Mouse (Mus musculus) 3134 (cell line): ENCODE results near the gene Vrk3.
"Not testable (repeated sequence)": the region's sequence is repeated elsewhere in the genome, so short reads cannot be mapped to it uniquely, and the experiment has no call there.

Experiments
- DNase-seq: peaks from one replicate; pipeline ENCODE4 v3.0.0-alpha.2; 2011; ENCODE audit warnings: low spot score; ENCODE audit not compliant: insufficient read length; ENCODE audit errors: extremely low read depth

Gene Vrk3

DNA sequence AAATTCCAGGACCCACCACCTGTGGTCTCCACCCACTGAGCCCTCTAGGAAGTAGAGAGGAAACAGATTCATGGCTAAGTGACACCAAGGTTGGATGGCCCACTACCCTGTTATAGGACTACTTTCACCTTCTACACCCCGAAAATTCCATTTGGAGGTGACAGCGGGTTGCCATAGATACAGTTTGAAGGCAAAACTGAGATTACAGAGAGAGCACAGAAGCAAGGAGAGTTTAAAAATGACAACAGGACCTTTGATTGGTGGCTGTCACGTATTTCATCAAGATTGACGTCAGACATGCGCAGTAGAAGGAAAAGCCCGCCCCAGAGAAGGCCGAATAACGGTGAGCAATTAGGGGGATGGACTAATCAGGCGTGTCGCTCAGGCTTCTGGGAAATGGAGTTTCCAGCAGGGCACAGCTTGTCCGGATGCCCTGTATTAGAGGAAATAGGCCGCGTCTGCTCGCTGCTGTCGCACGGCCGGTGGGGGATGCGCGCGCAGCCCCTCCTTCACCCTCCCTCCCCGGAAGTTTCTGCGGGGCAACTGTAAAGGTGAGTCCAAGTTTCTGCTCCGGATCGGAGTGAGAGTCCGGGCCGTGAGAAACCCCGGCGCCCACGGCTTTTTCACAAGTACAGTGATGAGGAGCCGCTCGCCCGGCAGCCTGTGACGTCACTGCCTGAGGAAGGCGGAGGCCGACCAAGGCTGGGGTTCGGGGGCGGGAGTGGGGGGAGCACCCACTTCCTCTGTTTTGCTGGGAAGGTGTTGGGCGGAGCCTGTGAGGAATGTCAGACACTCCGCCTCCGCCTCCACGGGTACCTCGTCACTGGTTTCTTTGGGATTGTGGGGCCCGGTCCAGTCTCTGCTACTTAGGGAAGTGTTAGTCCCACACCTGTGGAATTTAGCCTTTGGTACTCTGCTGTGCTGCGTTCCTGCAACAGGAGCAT lies at the start of gene Vrk3:
Vrk3 (plus strand) TSS at position 313 of the 944 bp plus-strand sequence.
- DNase-seq: peak; percentile 98

DNA sequence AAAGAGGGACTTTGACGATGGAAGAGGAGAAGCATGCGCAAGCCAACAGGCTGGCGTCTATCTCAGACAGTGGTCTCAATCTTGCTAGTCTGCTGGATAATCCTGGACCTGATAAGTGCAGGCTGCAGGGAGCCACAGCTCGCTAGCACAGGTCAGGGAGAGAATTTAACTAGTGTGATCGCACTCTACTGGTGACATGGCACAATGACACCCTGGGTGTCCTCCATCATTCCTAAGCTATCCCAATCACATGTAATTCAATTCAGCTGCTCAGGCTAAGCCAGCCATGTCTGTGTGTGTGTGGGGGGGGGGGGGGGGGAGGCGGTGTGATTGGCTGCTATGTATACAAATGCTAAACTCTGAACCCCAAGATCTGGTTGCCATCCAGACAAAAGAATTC lies 46.3 kb upstream of the Vrk3 start:
- DNase-seq: no peak

DNA sequence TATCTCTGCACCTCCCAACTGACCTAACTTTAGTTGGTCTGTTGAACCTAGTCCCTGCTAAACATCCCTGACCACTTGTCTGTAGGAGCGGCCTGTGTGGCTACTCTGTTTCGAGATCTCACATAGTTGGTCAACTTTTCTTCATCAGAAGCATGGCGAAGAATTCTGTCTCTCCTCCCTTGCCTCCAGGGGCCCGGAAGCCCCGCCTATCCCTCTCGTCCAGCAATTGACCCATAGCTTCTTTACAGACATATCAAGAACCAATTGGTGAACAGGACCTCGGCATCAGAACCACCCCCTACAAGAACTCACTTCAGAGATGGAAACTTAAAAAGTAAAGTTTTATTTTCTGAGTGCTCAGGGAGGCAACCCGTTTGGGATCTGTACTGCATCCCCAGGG lies 45.2 kb upstream of the Vrk3 start:
- DNase-seq: no peak

DNA sequence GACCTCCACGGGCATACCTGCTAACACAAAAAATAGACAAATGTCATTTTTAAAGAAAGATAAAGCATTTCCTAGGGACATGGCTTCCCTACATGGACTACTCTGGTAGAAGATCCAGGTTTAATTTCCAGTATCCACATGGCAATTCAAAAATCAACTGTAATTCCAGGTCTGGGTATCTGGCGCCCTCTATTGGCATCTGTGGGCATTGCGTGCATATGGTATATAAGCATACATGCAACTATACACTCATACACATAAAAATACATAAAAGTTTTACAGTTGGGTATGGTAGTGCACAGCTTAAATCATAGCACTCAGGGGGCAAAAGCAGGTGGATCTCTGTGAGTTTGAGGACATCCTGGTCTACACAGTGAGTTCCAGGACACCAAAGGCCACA lies 43.9 kb upstream of the Vrk3 start:
- no peak for DNase-seq

DNA sequence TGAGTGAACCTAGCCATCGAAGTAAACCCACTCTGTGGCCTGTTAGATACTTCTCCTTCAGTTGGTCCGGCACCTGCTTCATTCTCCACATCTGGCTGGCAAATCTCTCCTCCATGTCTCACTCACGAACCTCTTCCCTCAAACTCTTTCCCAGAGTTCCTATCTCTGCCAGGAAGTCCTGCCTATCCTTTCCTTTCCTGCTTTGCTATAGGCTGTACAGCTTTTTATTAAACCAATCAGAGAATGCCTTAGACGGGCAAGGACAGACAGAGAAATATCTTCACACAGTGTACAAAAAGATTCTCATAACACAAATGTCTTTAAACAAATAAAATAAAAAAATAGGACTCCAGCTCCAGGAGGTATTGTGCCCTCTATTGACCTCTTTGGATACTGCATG lies 43.1 kb upstream of the Vrk3 start:
- no peak for DNase-seq

DNA sequence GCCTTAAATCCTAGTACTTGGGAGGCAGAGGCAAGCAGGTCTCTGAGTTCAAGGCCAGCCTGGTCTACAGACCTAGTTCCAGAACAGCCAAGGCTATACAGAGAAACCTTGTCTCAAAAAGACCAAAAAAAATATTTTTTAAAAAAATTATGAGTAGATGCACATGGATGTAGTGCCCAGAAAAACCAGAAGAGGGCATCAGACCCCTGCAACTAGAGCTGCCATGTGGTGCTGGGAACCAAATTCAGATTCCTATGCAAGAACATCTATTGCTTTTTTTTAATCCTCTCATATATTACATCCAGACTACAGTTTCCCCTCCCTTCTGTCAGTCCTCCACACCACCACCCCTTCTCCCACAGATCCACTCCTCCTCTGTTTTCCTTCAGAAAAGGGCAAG lies 41.9 kb upstream of the Vrk3 start:
- no peak for DNase-seq

DNA sequence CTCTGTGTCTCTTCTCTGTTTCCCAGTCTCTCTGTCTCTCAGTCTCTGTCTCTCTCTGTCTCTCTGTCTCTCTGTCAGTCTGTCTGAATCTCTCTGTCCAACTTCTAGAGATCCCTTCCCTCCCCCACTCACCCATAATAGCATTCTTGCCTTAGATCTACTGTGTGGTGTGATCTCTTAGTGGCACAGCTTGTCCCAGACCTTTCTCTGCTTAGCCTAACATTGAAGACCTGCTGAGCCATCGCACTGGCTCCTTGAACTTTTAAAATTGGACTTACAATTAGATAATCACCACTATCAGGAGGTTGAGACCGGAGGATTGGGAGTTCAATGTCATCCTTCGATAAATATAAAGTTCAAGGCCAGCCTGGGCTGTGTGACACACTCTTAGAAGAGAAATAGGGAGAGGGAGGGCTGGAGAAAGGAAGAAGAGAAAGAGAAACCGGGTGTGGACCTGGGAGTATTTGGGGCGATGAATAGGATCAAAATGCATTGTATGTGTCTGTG lies 41.0 kb upstream of the Vrk3 start:
- DNase-seq: no peak

DNA sequence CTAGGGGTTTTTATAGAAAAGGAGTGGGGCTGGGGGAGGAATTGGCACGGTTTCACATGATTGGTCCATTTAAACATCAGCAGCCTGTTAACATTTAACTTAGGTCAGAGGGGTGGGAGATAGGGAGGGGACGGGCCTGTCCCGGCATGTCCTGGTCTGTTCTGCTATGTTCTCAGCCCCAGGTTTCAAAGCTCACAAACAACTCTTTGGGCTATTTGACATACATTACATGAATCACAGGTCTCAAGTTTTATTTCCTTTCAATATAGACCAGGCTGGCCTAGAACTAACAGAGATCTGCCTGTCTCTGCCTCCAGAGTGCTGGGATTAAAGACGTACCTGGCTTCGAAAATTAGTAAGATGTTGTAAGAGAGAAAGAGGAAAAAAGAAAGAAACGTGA lies 40.1 kb upstream of the Vrk3 start:
- not testable (repeated sequence) for DNase-seq

DNA sequence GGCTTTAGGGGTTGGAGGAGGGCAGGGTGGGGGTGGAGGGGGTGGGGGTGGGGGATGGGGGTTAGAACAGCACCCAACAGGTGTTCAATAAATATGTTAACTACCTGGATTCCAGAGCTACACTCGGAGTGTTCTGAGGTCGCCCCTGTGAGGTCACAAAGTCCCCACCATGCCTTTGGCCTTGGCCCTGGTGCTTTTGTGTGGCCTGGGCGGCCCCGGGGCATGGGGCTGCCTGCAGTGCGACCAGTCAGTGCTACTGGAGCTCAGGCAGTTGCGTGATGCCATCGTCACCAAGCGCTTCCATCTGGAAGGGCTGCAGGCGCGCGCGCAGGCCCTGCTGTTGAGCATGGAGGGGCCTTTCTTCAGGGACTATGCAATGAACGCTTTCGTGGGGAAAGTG lies 39.6 kb upstream of the Vrk3 start, which contains the start of gene Izumo2:
Izumo2 (plus strand) TSS at position 169 of the 400 bp plus-strand sequence.
- no peak for DNase-seq

DNA sequence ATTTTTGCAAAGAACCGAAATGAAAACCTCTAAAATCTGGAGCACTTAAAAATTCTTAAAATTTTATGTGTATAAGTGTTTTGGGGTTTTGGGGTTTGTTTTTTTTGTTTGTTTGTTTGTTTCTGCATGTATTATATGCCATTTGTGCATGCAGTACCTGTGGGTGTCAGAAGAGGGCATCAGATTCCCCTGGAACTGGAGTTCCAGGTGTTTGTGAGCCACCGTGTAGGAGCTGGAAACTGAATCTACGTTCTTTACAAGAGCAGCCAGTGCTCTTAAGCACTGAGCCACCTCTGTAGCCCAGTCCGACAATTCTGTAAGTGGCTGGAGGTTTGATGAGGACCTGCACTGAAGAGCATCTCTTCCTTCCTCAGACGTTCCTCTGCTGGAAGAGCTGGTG lies 38.3 kb upstream of the Vrk3 start:
- DNase-seq: no peak

DNA sequence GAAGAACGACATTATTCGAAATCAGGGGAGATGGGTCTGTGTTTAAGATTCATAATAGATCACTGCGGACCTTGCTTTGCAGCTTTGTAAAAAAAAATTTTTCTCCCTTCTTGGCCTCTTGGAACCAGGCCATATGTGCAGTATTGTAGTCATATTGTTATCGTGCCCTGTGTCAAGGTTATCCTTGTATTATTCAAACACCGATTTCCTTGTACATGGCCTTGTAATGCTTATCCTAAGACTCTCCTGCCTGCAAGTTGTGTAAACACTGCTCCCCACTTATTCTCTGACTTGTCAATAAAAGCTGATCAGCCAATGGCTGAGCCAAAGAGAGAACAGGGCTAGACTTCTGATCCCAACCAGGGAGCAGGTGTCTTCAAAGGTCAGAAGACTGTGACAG lies 26.2 kb upstream of the Vrk3 start:
- DNase-seq: no peak

DNA sequence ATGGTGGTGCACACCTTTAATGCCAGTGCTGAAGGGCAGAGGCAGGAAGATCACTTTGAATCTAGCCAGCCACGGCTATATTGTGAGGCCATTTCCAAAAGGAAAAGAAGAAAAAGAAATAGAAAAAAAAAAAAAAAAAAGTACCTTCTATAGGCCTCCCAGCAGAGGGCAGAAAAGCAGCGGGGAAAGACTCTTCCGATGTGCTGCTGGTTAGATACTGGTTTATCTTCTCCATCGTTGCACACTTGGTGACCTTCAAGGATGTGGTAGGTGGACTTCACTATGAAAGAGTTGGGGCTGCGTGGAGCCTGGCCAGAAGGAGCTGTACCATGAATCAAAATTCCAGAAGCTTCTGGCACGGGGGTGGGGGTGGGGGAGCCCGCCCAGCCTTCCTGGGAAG lies 23.9 kb upstream of the Vrk3 start:
- DNase-seq: no peak

DNA sequence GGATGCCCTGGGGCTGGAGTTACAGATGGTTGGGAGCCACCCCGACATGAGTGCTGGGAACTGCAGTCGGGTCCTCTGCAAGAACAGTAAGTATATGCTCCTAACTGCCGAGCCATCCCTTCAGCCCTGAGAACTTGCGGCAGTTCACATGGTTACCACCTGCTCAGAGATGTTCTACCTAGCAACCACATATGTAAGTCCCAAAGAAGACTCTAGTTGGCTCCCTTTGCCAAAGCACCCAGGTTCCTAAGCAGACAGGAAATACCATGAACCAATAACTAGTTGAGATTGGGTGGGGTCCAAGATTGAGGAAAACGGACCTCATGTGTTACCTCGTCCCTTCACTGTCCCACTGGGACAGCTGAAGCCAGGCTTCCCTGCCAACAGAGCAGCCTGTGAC lies 21.9 kb upstream of the Vrk3 start:
- no peak for DNase-seq

DNA sequence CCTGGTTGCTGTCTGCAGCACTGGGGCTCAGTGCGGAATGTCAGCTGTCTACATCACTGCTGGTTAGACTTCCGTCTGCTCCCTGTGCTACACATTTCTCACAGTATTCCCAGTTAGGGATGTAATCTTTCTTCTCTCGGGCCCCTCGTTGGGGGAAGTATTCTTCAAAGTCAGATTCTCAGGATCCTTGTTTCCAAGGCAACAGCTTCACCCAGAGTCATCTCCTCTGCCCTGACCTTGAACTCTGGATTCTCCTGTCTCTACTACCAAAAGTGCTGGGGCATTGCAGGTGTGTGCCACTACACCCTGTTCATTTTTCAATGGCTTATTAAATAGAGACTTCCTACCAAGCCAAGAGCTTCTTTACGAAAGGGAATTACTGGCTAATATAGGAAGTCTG lies 21.1 kb upstream of the Vrk3 start:
- no peak for DNase-seq

DNA sequence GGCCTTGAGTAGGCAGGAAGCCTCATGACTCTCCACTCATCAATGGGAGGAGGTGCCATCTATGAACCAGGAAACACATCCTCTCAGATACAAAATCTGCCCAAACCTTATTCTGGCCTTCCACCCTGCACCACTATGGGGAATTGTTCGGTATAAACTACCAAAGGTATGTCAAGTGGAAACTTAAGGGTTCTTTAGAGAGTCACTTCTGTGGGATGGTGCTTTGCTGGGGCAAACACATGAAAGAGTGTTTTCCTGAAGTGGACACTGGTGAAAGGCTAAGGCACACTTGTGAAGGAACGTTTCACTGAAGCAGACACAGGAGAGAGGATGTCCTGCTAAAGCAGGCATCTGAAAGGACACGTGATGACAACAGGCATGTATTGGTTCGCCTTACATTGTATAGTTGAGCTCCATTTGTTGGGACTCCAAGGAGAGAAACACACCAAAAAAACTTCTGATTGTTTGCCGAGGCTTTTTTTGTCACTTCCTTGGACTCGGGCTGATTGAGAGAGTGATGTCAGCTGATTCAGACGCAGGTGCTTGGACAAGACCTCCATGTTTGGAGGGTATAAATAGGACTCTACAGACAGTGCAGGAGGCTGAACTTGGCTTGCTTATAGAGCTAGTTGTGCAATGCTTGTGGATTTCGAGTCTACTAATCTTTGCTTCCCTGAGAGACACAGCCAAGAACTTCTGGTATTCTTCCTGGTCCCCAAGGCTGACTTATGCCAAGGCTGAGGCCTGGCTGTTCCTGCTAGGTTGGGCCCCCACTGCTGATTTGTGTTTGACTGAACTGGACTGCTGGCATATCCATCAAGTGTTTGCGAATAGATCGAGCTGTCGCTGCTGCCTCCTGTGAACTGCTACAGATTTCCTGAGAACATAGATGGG lies 19.9 kb upstream of the Vrk3 start:
- no peak for DNase-seq

DNA sequence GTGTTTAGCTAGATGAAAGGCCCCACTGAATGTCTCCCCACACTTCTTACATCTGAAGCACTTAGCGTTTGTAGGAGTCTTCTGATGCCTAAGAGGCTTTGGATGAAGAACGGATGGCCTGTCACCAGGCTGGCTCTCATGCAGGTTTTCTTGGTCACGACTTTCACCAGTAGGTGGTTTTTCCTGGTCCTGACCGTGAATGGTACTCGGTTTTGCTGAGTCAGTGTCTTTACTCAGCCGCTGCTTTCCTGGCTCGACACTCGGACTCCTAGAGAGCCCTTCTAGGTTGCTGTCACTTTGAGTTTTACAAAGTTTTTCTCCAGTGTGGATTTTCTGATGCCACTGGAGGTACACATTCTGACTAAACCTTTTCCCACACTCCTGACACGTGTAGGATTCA lies 14.5 kb upstream of the Vrk3 start:
- no peak for DNase-seq

DNA sequence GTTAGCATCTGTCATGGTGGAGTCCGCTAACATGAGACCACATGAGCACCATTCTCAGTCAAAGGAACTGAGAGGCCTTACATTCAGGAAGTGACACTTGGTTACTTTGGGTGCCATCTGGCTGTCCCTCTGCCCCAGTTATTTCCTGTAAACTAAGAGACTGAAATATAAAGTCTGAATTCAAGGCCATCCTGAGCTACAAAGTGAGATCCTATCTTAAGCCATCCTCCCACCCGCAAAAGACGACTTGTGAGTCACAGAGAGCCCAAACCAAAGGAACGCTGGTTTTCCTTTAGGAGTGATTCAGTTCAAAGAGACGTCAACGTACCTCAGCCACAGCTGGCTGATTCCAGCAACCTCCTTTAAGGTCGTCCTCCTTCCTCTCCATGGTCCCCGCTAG lies 6.9 kb upstream of the Vrk3 start:
- no peak for DNase-seq

DNA sequence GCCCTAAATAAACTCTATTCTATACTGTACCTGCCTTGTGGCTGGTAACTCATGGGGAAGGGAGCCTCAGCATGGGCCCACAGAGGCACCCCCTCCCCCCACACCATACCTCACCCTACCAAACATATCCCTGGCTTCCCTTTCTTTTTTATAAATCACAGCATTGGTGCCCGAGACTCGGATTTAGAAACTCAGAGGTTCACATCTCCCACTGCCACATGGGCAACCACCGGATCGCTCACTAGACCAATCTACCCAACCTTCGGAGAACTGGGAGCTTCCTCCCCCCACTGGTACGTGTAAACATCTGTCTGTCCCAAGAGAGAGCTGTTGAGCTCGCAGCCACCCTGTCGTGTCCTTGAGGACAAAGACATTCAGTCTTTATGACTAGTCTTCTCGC lies 3.9 kb upstream of the Vrk3 start:
- DNase-seq: no peak

DNA sequence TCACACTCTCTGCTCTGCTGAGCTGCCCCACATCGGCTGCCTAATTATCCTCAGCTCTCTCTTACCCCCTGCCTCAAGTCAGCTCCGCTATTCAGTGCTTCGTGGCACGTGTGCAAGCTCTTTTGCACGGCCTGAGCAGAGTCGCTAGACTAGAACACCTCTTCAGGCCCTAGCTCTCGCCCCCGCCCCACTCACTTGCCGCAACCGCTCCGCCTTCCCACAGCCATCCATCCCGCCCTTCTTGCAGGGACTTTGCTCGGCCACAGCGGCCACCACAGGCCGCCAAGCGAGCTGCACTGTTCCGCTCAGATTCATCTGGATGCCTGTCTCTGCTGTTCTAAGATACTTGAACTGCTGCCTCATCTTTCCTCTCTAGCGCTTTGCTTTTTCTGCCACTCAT lies 3.1 kb upstream of the Vrk3 start:
- DNase-seq: peak; percentile 83

DNA sequence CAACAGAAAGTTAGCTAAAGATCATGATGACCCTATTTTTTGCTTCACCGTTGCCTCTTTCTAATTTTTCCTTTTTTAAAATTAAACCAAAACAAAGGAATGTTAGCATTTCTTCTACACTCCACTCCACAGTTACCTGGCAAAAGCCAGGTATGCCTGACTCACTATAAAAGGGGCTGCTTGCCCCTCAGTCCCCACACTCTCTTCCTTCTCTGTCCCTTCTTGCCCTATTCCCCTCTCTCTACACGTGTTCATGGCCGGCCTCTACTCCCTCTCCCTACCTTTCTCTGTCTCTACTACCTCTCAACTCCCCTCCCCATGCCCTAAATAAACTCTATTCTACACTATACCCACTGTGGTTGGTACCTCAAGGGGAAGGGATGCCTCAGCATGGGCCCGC lies 1.1 kb upstream of the Vrk3 start:
- DNase-seq: no peak

DNA sequence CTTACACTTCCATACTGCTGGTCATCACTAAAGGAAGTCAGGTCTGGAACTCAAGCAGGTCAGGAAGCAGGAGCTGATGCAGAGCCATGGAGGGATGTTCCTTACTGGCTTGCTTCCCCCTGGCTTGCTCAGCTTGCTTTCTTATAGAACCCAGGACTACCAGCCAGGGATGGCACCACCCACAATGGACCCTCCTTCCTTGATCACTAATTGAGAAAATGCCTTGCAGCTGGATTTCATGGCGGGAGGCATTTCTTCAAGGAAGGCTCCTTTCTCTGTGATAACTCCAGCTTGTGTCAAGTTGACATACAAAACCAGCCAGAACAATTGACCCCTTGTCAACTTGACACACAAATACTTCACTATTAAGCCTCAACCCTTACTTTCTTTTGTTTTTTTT lies 2.7 kb downstream of the Vrk3 start, which contains the start of gene Zfp473:
Zfp473 (minus strand) TSS at position 101 of the 400 bp plus-strand sequence.
- not testable (repeated sequence) for DNase-seq
